Mouse (Mus musculus) stomach, embryonic 16.5 days (tissue): ENCODE measurements around the gene Mmel1. TPM values are rescaled to one million over a fixed set of nuclear protein-coding genes. Genes with fewer than 3 reads are reported as not detected.

Experiments used
- ATAC-seq: fragments of 200-750 bp; cut with Nextera tagmentation; 2 replicates; pipeline ENCODE4 v1.8.0; 2017; ENCODE audit warnings: moderate number of reproducible peaks, moderate TSS enrichment; ENCODE audit not compliant: insufficient read depth, low FRiP score
- H3K27ac ChIP-seq: fragments of 300-500 bp; sonication (generic); 2 replicates; pipeline ENCODE4 v1.5.1; 2014; ENCODE audit warnings: low read length
- H3K27me3 ChIP-seq: fragments of 300-500 bp; sonication (generic); 2 replicates; pipeline ENCODE4 v1.6.1; 2014; ENCODE audit warnings: low read length, control low read depth, mixed read lengths; ENCODE audit not compliant: control insufficient read depth, insufficient read depth
- H3K36me3 ChIP-seq: fragments of 300-500 bp; sonication (generic); 2 replicates; pipeline ENCODE4 v1.6.1; 2014; ENCODE audit warnings: low read length; ENCODE audit not compliant: control insufficient read depth, insufficient read depth
- H3K4me1 ChIP-seq: fragments of 300-500 bp; sonication (generic); 2 replicates; pipeline ENCODE4 v1.6.1; 2014; ENCODE audit warnings: low read length, control low read depth, mixed read lengths; ENCODE audit not compliant: control insufficient read depth, insufficient read depth
- H3K4me2 ChIP-seq: fragments of 300-500 bp; sonication (generic); 2 replicates; pipeline ENCODE4 v1.6.1; 2014; ENCODE audit warnings: low read depth, low read length, mixed read lengths
- H3K4me3 ChIP-seq: fragments of 300-500 bp; sonication (generic); replicated peaks from 2 replicates; pipeline ENCODE4 v1.5.1; 2014; ENCODE audit warnings: mild to moderate bottlenecking, low read length
- H3K9ac ChIP-seq: fragments of 300-500 bp; sonication (generic); 2 replicates; pipeline ENCODE4 v1.6.1; 2014; ENCODE audit warnings: low read length
- H3K9me3 ChIP-seq: fragments of 300-500 bp; sonication (generic); replicated peaks from 2 replicates; pipeline ENCODE4 v1.6.1; 2016; ENCODE audit warnings: low read length, control low read depth; ENCODE audit not compliant: control insufficient read depth
- WGBS: fragments of 180-500 bp; shearing (Covaris S2); extraction: QIAGEN DNeasy Blood & Tissue Kit; methylation state at CpG from one replicate; pipeline ENCODE4 v1.1.7; 2014; 5-methylcytosine and 5-hydroxymethylcytosine counted together
- polyA plus RNA-seq: library from polyadenylated mRNA; unstranded; fragments of >200 nt; fragmentation: Nextera tagmentation; extraction: Ambion mirVana; gene quantifications from 2 replicates; pipeline ENCODE4 v1.2.1, GENCODE M21; 2015

Mmel1 gene
- polyA plus RNA-seq, 1 experiment from 2014 or later: 0.30 TPM

DNA sequence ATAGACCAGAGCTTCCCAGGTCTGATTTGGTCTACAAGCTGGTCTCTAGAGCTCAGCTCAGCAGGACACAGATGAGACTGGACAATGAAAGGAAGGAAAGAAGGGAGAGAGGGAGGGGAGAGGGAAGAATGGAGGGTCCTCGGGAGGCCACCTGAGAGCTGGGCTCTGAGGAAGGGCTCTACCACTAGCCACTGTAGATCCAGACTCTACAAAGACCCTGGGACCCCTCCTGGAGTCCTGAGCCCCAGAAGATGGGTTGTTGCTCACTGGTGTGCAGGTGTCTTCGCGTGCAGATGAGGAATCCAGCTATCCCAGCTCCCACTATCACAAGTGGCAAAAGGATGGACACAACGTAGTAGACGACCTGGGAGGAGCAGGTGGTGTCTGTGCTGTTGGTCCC lies 53.5 kb downstream of the Mmel1 start:
- no peak overlapping the region for H3K4me3 ChIP-seq
- H3K36me3 ChIP-seq: no peaks in the 10 kb centered on the region
- 74% methylated on average over 5 of the region's 5 CpGs for WGBS
- H3K9ac ChIP-seq: no peak overlapping the region
- peaks cover 4% of the 10 kb centered on the region; the same call in 1 of the 2 replicates for H3K4me1 ChIP-seq
- no peak overlapping the region for H3K4me2 ChIP-seq
- H3K27me3 ChIP-seq: no peaks in the 10 kb centered on the region
- no peak for ATAC-seq
- H3K9me3 ChIP-seq: no peaks in the 10 kb centered on the region
- no peak overlapping the region for H3K27ac ChIP-seq

DNA sequence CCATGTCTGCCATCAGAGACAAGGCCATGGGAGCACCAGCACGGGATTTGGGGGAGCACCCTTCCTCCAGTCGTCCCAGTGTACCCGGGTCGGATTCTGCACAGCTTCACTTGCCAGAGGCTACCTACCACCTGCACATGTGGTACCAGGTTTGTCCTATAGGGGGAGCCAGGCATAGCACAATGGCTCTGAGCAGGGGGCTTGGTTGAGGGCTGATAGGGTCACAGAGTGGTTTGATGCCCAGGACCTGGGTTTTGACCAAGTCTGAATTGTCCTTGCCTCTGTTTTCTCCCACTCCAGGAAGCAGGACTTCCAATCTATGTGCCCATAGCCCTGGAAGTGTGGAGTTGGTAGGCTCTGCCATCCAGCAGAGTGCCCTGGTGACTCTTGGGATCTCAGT lies 56.0 kb downstream of the Mmel1 start:
- H3K36me3 ChIP-seq: no peaks in the 10 kb centered on the region
- peaks cover 13% of the 10 kb centered on the region for H3K4me1 ChIP-seq
- H3K4me3 ChIP-seq: no peak overlapping the region
- H3K9me3 ChIP-seq: no peaks in the 10 kb centered on the region
- H3K27me3 ChIP-seq: no peaks in the 10 kb centered on the region
- H3K4me2 ChIP-seq: no peak overlapping the region
- H3K27ac ChIP-seq: no peak overlapping the region
- no peak for ATAC-seq
- H3K9ac ChIP-seq: no peak overlapping the region
- WGBS: 55% methylated on average over 4 of the region's 4 CpGs

DNA sequence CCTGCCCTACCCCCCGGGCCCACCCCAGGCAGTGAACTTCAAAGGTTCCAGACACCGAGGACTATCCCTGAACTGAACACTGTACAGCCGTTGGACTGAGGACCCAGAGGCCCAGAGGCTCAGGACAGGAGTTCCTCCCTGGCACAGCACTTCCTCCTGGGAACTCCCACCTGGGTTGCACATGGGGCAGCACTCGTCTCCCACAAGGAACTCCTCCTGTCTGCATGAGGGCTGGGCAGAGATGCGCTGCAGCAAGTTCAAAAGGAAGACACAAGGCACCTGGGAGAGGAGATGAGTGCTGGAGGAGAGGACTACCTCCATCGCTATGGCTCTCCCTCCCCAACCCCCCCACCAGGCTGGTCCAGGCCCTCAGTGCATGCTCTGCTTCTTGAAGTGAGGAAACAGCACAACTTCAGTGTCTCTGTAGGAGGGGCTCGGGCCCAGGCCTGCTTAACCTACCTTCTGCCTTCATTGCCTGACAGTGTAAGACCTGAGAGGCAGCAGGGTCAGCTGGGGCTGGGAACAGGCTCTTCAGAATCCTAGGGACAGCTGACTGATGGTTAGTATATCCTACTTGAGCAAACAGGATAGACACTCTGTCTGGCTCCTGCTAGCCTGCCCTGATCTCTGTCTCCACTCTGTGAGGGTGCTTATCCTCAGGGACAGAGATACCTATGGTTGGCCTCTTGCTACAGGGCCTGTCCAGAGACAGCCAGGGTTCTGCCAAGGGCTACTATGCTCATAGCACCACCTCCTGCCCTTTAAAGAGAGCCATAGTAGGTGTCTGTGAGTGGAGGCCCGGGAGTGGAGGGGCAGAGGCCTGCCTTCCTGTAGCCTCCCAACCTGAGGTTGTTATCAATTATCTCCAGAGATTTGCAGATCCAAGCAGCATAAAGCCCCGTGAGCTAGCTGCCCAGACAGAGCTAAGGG lies 57.8 kb downstream of the Mmel1 start:
- Histone ChIP-seq H3K4me1 (peaks cover 13% of the 10 kb centered on the region), H3K9ac (peak overlapping the region; percentile 60), H3K27me3 (no peaks in the 10 kb centered on the region), H3K36me3 (no peaks in the 10 kb centered on the region), H3K27ac (peak overlapping the region; percentile 74), H3K4me2 (peak overlapping the region; percentile 50), H3K9me3 (no peaks in the 10 kb centered on the region), H3K4me3 (peak overlapping the region; percentile 39)
- WGBS: 54% methylated on average over 9 of the region's 9 CpGs
- ATAC-seq: peak; percentile 23; the same call in 1 of the 2 replicates

DNA sequence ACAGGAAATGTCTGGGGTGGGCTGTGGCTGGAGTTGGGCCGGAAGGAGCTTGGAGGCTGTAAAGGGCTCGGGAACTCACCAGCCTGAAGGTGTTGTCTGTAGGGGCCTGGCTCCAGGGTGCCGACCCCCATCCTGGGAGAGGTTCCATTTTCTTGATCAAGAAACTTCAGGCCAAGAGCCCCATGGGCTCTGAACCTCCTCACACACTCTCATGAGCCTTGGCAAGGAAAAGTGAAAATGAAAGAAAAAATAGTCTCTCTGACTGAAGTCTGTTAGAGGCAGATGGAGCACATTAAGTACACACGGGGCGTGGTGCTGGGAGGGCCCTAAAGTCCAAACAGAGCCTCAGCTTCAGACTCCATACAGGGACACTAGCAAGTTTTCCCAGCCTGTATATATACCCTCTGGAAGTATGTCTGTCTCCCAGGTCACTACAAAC lies 58.5 kb downstream of the Mmel1 start:
- no peaks in the 10 kb centered on the region for H3K27me3 ChIP-seq
- peak overlapping the region; percentile 50 for H3K4me2 ChIP-seq
- H3K4me1 ChIP-seq: peaks cover 13% of the 10 kb centered on the region
- H3K9ac ChIP-seq: peak overlapping the region; percentile 60
- no peaks in the 10 kb centered on the region for H3K9me3 ChIP-seq
- peak overlapping the region; percentile 39 for H3K4me3 ChIP-seq
- H3K27ac ChIP-seq: peak overlapping the region; percentile 74
- H3K36me3 ChIP-seq: no peaks in the 10 kb centered on the region
- 15% methylated on average over 5 of the region's 5 CpGs for WGBS
- peak; percentile 72 for ATAC-seq

DNA sequence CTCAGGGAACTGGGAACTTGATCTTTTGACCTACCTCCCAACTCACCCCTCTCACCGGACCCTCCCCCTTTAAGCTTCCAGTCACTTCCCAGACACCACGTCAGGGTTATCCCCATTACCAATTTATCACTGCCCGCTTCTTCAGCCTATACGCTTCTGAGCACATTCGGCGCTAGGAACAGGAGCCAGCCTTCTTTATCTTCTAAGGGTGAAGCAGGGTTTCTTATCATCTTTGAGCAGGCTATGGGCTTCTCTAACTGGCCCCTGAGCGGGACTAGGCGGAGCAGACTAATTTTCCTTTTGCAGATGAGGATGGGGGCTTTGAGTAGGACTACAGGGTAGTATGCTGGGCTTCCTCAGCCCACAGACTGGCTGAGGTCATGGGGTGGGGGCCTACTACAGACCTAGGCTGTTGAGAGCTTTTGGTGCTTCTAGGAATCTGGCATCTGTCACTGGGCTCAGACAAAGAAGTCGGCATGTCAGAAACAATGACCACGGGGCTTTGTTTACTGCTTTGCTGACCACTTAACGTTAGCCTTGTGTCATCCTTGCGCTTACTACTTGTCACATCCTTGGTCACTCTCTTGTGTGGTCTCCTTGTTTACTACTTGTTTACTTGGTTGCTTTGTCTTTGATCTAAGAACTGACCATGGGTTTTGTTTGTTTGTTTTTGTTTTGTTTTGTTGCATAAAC lies 59.2 kb downstream of the Mmel1 start, which contains the start of gene Tnfrsf14:
Gene Tnfrsf14, minus strand, starts transcription at position 169 of the 693 bp plus-strand sequence.
- ATAC-seq: 0 out of 2 replicates have a peak, but pooled peaks have one; percentile 39
- peak within 1 kb of the TSS; percentile 39 for H3K4me3 ChIP-seq
- H3K27ac ChIP-seq: peak within 1 kb of the TSS; percentile 74
- peak within 1 kb of the TSS; percentile 60 for H3K9ac ChIP-seq
- H3K27me3 ChIP-seq: no peaks in the 10 kb centered on the region
- H3K36me3 ChIP-seq: no peaks in the 10 kb centered on the region
- H3K4me1 ChIP-seq: peaks cover 13% of the 10 kb centered on the region
- WGBS: 32% methylated on average over 12 of the region's 12 CpGs
- peak within 1 kb of the TSS; percentile 50 for H3K4me2 ChIP-seq
- no peaks in the 10 kb centered on the region for H3K9me3 ChIP-seq

DNA sequence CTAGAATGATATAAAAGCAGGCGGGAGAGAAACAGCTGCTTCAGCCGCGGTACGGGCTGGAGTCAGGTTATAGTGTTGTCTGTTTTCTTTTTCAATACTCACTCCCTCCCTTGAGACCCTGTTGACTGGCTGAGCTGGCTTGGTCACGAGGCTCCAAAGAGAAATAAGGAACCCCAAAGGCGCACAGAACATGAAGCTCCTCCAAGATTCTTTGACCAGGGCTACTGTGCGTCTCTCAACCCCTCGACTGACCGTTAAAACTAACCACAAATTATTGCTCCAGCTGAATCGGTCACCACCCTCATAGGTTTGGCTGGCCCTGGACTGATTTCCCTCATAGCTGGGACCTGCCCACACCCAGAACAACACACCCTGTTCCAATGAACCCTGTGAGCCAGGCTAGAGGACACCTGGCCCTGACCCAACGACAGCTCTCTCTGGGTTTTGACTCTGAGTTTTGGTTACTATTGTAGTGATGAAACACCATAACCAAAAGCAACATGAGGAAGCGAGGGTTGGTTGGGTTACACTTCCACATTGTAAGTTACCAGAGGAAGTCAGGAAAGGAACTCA lies 59.8 kb downstream of the Mmel1 start:
- peak overlapping the region; percentile 74; the same call in 1 of the 2 replicates for H3K27ac ChIP-seq
- H3K9ac ChIP-seq: no peak overlapping the region
- H3K4me1 ChIP-seq: peaks cover 13% of the 10 kb centered on the region
- H3K9me3 ChIP-seq: no peaks in the 10 kb centered on the region
- ATAC-seq: peak; percentile 41; the same call in 1 of the 2 replicates
- WGBS: 73% methylated on average over 12 of the region's 12 CpGs
- no peaks in the 10 kb centered on the region for H3K36me3 ChIP-seq
- no peak overlapping the region for H3K4me2 ChIP-seq
- H3K27me3 ChIP-seq: no peaks in the 10 kb centered on the region
- no peak overlapping the region for H3K4me3 ChIP-seq

DNA sequence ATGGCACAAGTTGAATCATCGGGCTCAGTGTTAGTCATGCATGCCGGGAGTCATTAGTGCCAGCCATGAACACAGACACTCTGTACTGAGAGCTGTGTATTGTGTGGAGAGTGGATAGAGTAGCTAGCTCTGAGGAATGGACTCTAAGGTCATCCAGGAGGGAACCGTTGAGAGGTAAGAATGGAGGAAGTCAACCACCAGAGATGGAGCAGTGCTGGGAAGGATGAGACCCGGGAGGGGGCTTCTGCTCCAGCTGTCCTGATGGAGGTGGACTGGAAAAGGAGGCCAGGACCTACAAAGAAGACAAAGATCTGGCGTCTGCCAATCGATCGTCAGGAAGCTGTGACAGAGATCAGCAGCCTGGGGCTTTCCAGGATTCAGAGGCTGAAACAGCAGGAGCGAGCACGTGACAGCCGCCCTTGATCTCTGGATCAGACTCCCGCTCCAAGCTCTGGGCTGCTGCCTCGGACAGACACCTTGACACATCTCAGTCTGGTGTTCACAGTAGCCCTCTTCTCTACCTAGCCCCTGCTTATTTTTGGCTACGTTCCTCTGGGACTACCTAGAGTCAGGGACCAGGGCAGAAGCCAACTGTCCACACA lies 64.0 kb downstream of the Mmel1 start:
- no peak overlapping the region for H3K4me3 ChIP-seq
- H3K27ac ChIP-seq: no peak overlapping the region
- no peaks in the 10 kb centered on the region for H3K36me3 ChIP-seq
- H3K4me2 ChIP-seq: no peak overlapping the region
- no peak for ATAC-seq
- H3K9ac ChIP-seq: no peak overlapping the region
- no peaks in the 10 kb centered on the region for H3K27me3 ChIP-seq
- peaks cover 5% of the 10 kb centered on the region for H3K4me1 ChIP-seq
- 62% methylated on average over 13 of the region's 13 CpGs for WGBS
- H3K9me3 ChIP-seq: no peaks in the 10 kb centered on the region

DNA sequence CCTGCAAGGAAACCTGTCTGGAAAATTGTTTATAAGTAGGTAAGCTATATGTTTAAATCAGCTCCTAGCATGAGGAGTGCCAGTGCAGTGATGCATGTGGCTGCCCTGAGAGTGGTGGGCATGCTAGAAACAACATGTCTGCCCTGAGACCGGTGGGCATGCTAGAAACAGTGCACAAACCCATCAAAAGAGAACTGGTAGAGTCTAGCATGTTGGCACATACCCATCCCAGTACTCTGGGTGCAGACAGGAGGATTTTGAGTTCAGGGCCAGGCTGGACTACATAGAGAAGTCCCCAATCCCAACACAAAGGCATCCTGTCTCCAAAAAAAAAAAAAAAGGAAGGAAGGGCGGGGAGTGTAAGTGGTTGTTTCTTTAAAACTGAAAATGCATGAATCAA lies 65.4 kb downstream of the Mmel1 start:
- Histone ChIP-seq H3K4me2 (no peak overlapping the region), H3K4me3 (no peak overlapping the region), H3K9ac (no peak overlapping the region), H3K9me3 (no peaks in the 10 kb centered on the region), H3K4me1 (no peaks in the 10 kb centered on the region), H3K27ac (no peak overlapping the region), H3K36me3 (no peaks in the 10 kb centered on the region), H3K27me3 (no peaks in the 10 kb centered on the region)
- 87% methylated on average over 2 of the region's 2 CpGs for WGBS
- ATAC-seq: no peak
